ENCODE assay signal across 8 mouse cellular contexts in genomic region chr4:136149734-136150133, GRCm38 (mm10). TPM values are rescaled to one million over a fixed set of nuclear protein-coding genes. Genes with fewer than 3 reads are reported as not detected.
DNase-seq lines count a peak whose midpoint lies in the region; ATAC-seq and TF ChIP-seq lines count a peak whose summit lies in the region.

No protein-coding gene starts in this region.

- ATAC-seq in neural tube, embryonic 15.5 days (ENCODE audit: low FRiP score), result no peak
- ATAC-seq in megakaryocyte, adult 5-6 weeks (ENCODE audit: poor library complexity, severe bottlenecking), result no peak

- H3K9ac ChIP-seq in neural tube, embryonic 15.5 days (replicated peaks), result no peak overlapping the region

- H3K4me2 ChIP-seq in neural tube, embryonic 15.5 days, result no peak overlapping the region

- H3K27me3 ChIP-seq in neural tube, embryonic 15.5 days (replicated peaks), result peaks cover 11% of the 10 kb centered on the region; the same call in 1 of the 2 replicates

- peaks cover 30% of the 10 kb centered on the region for H3K4me1 ChIP-seq in neural tube, embryonic 15.5 days

- no peaks in the 10 kb centered on the region for H3K9me3 ChIP-seq in neural tube, embryonic 15.5 days (replicated peaks)

- TF ChIP-seq CTCF in layer of hippocampus, adult 2 months (conservative IDR thresholded peaks at IDR 0.05), result peak; percentile 79

- WGBS in neural tube, embryonic 15.5 days, result 36% methylated on average over 3 of the region's 3 CpGs

- peak; percentile 64 to 80 for DNase-seq in adrenal gland, adult (ENCODE audit: inconsistent age in 2 of 2, low spot score in 1 of 2)
- no peak for DNase-seq in adrenal gland, adult 8-10 months
- no peak for DNase-seq in layer of hippocampus, adult 2 months (ENCODE audit: low spot score in 2 of 2)
- DNase-seq in layer of hippocampus, adult 9-10 months (ENCODE audit: low spot score), result no peak
- DNase-seq in adrenal gland, postnatal 25 days, result peak; percentile 80
- peak; percentile 52 to 74 for DNase-seq in heart, postnatal 36 days

- no peaks in the 10 kb centered on the region for H3K36me3 ChIP-seq in neural tube, embryonic 15.5 days

- no peak overlapping the region for H3K4me3 ChIP-seq in layer of hippocampus, adult 2 months
- H3K4me3 ChIP-seq in neural tube, embryonic 15.5 days (replicated peaks), result no peak overlapping the region

- no peak overlapping the region for H3K27ac ChIP-seq in layer of hippocampus, adult 2 months
- 0 out of 2 replicates have a peak overlapping the region, but pooled peaks have one; percentile 13 for H3K27ac ChIP-seq in neural tube, embryonic 15.5 days (replicated peaks)

- intact Hi-C loops in heart, postnatal 36 days (cut with DNase I), result loop anchor here (1.0 to 10.0 kb wide), 3 partner anchors 79 to 1335 kb away; partner anchors contain the start of gene Pnrc2

RNA-seq across cellular contexts. Expression of gene Id3, which starts 6.4 kb away (rescaled TPM):
- total RNA-seq in adrenal gland, adult 8-10 months (2022), result 10 to 100 TPM; 58.3 to 76.8 (median 73.8) TPM
- total RNA-seq in layer of hippocampus, adult 2 months (2021), result 10 to 100 TPM; 45.1 to 47.4 TPM
- 59.6 and 78.0 TPM in 2 replicates for total RNA-seq in adrenal gland, postnatal 25 days (2021)
- 10 to 100 TPM; 58.1 to 63.9 TPM for total RNA-seq in heart, postnatal 36 days (2021)
- 227 TPM in 2 replicates for polyA plus RNA-seq in neural tube, embryonic 15.5 days (2015; fragmentation: Nextera tagmentation; extraction: Ambion mirVana)
- 1.9 and 2.0 TPM in 2 replicates for total RNA-seq in megakaryocyte, adult 5-6 weeks (2015)
- total RNA-seq in megakaryocyte, adult 5-6 weeks (2017), result 0.77 and 1.8 TPM in 2 replicates

RNA-seq across cellular contexts. Expression of gene E2f2, which starts 22.5 kb away (rescaled TPM):
- total RNA-seq in adrenal gland, adult 8-10 months (2022), result 1 to 10 TPM; 2.6 to 3.6 (median 2.7) TPM
- 1 to 10 TPM in 1 of 2 experiments, under 1 TPM in 1; 0.74 to 1.5 TPM for total RNA-seq in layer of hippocampus, adult 2 months (2021)
- total RNA-seq in adrenal gland, postnatal 25 days (2021), result 4.1 and 4.8 TPM in 2 replicates
- 1 to 10 TPM; 1.4 to 2.1 TPM for total RNA-seq in heart, postnatal 36 days (2021)
- 2.1 and 4.4 TPM in 2 replicates for polyA plus RNA-seq in neural tube, embryonic 15.5 days (2015; fragmentation: Nextera tagmentation; extraction: Ambion mirVana)
- total RNA-seq in megakaryocyte, adult 5-6 weeks (2015), result 78.1 and 107 TPM in 2 replicates
- 59.4 and 63.6 TPM in 2 replicates for total RNA-seq in megakaryocyte, adult 5-6 weeks (2017)

RNA-seq across cellular contexts. Expression of gene Asap3, which starts 56.4 kb away (rescaled TPM):
- total RNA-seq in adrenal gland, adult 8-10 months (2022), result 1 to 10 TPM; 2.5 to 4.9 (median 3.6) TPM
- total RNA-seq in layer of hippocampus, adult 2 months (2021), result 1 to 10 TPM; 2.5 to 3.1 TPM
- total RNA-seq in adrenal gland, postnatal 25 days (2021), result 1.8 and 2.8 TPM in 2 replicates
- 10 to 100 TPM in 1 of 2 experiments, 1 to 10 TPM in 1; 9.4 to 11.7 TPM for total RNA-seq in heart, postnatal 36 days (2021)
- 6.6 and 6.7 TPM in 2 replicates for polyA plus RNA-seq in neural tube, embryonic 15.5 days (2015; fragmentation: Nextera tagmentation; extraction: Ambion mirVana)
- total RNA-seq in megakaryocyte, adult 5-6 weeks (2015), result not detected in 2 replicates
- total RNA-seq in megakaryocyte, adult 5-6 weeks (2017), result 0.04 TPM in 1 of 2 replicates, not detected in the other

Comparison
In these comparisons a context has a peak if more than half of its experiments do, and no peak if none do; other contexts are left out.
1. DNase-seq: peak in adrenal gland, adult (2 of 2), adrenal gland, postnatal 25 days (single experiment) and heart, postnatal 36 days (2 of 2); none in adrenal gland, adult 8-10 months (single experiment), layer of hippocampus, adult 2 months (0 of 2) and layer of hippocampus, adult 9-10 months (single experiment).
2. RNA of gene Id3, which starts 6.4 kb away (total RNA-seq): 59.6 to 78.0 TPM in adrenal gland, postnatal 25 days, 58.3 to 76.8 TPM in adrenal gland, adult 8-10 months, 58.1 to 63.9 TPM in heart, postnatal 36 days and 45.1 to 47.4 TPM in layer of hippocampus, adult 2 months; 0.77 to 2.0 TPM in megakaryocyte, adult 5-6 weeks; every median in the first group is over 10 times any median in the second.
3. RNA of gene E2f2, which starts 22.5 kb away (total RNA-seq): 59.4 to 107 TPM in megakaryocyte, adult 5-6 weeks; 4.1 to 4.8 TPM in adrenal gland, postnatal 25 days, 2.6 to 3.6 TPM in adrenal gland, adult 8-10 months, 1.4 to 2.1 TPM in heart, postnatal 36 days and 0.74 to 1.5 TPM in layer of hippocampus, adult 2 months; every median in the first group is over 10 times any median in the second.